In the genomic region with DNA sequence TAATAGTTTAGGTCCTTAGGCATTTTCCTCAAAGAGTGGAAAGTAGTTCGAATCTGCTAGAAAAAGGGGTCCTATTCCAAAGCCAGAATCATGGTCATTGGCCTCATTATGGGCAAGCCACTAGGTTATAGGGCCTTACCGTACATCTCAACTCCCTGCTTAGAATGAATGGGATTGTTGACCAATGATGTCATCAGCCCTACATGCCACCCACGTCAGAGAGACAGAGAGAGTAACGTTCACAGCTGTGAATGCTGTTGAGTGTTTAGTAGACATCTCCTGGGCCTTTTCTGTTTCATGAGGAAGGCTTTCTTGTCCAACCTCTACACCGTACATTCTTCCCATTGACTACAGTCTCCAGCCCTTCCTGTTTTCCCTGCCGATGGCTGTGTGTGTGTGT, we compare ENCODE assay signal across 13 mouse cellular contexts.
"Had no signal": no experiment of that assay in that cellular context is flagged by ENCODE, and none has a peak within 500 bp of the region (broad histone marks: within the 10 kb centered on the region; RNA-seq: fewer than 3 reads in every experiment).

No protein-coding gene starts in this region.

- ATAC-seq: liver, embryonic 12.5 days had no signal

- H3K4me3 ChIP-seq: kidney, embryonic 15.5 days; limb, embryonic 15.5 days; liver, embryonic 12.5 days; megakaryocyte, embryonic 14.5 days; midbrain, embryonic 13.5 days; neural tube, embryonic 12.5 days had no signal

- H3K4me1 ChIP-seq: kidney, embryonic 15.5 days; limb, embryonic 15.5 days; liver, embryonic 12.5 days; megakaryocyte, embryonic 14.5 days had no signal

- H3K27me3 ChIP-seq: kidney, embryonic 15.5 days; limb, embryonic 15.5 days; liver, embryonic 12.5 days; megakaryocyte, embryonic 14.5 days; midbrain, embryonic 13.5 days; neural tube, embryonic 12.5 days had no signal

- H3K27ac ChIP-seq: kidney, embryonic 15.5 days; limb, embryonic 15.5 days; liver, embryonic 12.5 days; macrophage; midbrain, embryonic 13.5 days; neural tube, embryonic 12.5 days had no signal

- H3K4me2 ChIP-seq: kidney, embryonic 15.5 days; limb, embryonic 15.5 days; liver, embryonic 12.5 days; lung, embryonic 14.5 days; midbrain, embryonic 13.5 days; neural tube, embryonic 12.5 days had no signal

- H3K9me3 ChIP-seq: kidney, embryonic 15.5 days; limb, embryonic 15.5 days; liver, embryonic 12.5 days; midbrain, embryonic 13.5 days; neural tube, embryonic 12.5 days had no signal

- DNase-seq: layer of hippocampus, adult 9-11 months; layer of hippocampus, postnatal 36 days; lung, embryonic 14.5 days; lung, postnatal 10 days; right cerebral cortex, postnatal 14 days; thymus, postnatal 36 days had no signal

- H3K9ac ChIP-seq: kidney, embryonic 15.5 days; limb, embryonic 15.5 days; liver, embryonic 12.5 days; lung, embryonic 14.5 days; midbrain, embryonic 13.5 days; neural tube, embryonic 12.5 days had no signal

- H3K36me3 ChIP-seq: liver, embryonic 12.5 days had no signal
